Mouse (Mus musculus) limb, embryonic 13.5 days (tissue): ENCODE data around the gene Extl1. TPM values are rescaled to one million over a fixed set of nuclear protein-coding genes. Genes with fewer than 3 reads are reported as not detected.
A peak's percentile ranks its signal among the peaks of the same experiment; 100 is the strongest.

Experiments used
- ATAC-seq: fragments of 200-750 bp; cut with Nextera tagmentation; 2 replicates; pipeline ENCODE4 v1.8.0; 2017; ENCODE audit warnings: low read depth, moderate number of reproducible peaks, moderate TSS enrichment; ENCODE audit not compliant: low FRiP score
- H3K27ac ChIP-seq: fragments of 300-500 bp; sonication (generic); 2 replicates; pipeline ENCODE4 v1.5.1; 2015; ENCODE audit warnings: inconsistent platforms, mild to moderate bottlenecking, moderate library complexity
- H3K27me3 ChIP-seq: fragments of 300-500 bp; sonication (generic); 2 replicates; pipeline ENCODE4 v1.6.1; 2015; ENCODE audit warnings: mild to moderate bottlenecking, inconsistent platforms
- H3K36me3 ChIP-seq: fragments of 300-500 bp; sonication (generic); 2 replicates; pipeline ENCODE4 v1.6.1; 2015; ENCODE audit warnings: inconsistent platforms, mild to moderate bottlenecking, moderate library complexity
- H3K4me1 ChIP-seq: fragments of 300-500 bp; sonication (generic); 2 replicates; pipeline ENCODE4 v1.6.1; 2015; ENCODE audit warnings: inconsistent platforms
- H3K4me2 ChIP-seq: fragments of 300-500 bp; sonication (generic); replicated peaks from 2 replicates; pipeline ENCODE4 v1.6.1; 2015; ENCODE audit warnings: inconsistent platforms, mild to moderate bottlenecking, moderate library complexity
- H3K4me3 ChIP-seq: fragments of 300-500 bp; sonication (generic); 2 replicates; pipeline ENCODE4 v1.5.1; 2015; ENCODE audit warnings: moderate library complexity, mild to moderate bottlenecking, inconsistent platforms
- H3K9ac ChIP-seq: fragments of 300-500 bp; sonication (generic); 2 replicates; pipeline ENCODE4 v1.6.1; 2015; ENCODE audit warnings: mild to moderate bottlenecking, inconsistent platforms
- H3K9me3 ChIP-seq: fragments of 300-500 bp; sonication (generic); 2 replicates; pipeline ENCODE4 v1.6.1; 2016; ENCODE audit warnings: inconsistent platforms
- WGBS: fragments of 180-500 bp; shearing (Covaris S2); methylation state at CpG from one replicate; pipeline ENCODE4 v1.1.7; 2015; 5-methylcytosine and 5-hydroxymethylcytosine counted together
- polyA plus RNA-seq: library from polyadenylated mRNA; unstranded; fragments of >200 nt; fragmentation: Nextera tagmentation; extraction: Ambion mirVana; gene quantifications from 2 replicates; pipeline ENCODE4 v1.2.1, GENCODE M21; 2015

The Extl1 gene
- polyA plus RNA-seq, 1 experiment from 2014 or later = 8.3 TPM

DNA sequence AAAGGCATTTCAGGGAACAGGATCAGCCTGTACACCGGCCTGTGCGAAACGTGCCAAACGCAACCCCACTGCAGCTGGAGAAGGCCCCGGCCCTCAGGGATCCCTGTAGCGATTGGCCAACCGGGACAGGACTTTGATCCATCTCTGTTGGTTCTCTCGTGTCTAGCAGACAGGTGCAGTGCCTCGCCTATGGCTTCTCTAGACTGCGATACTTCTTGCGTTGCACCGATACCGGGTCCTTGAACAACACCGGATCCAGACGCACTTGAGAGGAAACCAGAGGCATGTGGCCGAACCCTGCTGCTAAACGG, 26.2 kb downstream of the Extl1 start:
- Histone ChIP-seq H3K27me3 (peaks cover 16% of the 10 kb centered on the region), H3K27ac (no peak overlapping the region), H3K4me3 (no peak overlapping the region), H3K9ac (no peak overlapping the region), H3K36me3 (no peaks in the 10 kb centered on the region), H3K9me3 (no peaks in the 10 kb centered on the region), H3K4me1 (peaks cover 32% of the 10 kb centered on the region), H3K4me2 (0 out of 2 replicates have a peak overlapping the region, but pooled peaks have one; percentile 45)
- no peak for ATAC-seq
- 36% methylated on average over 17 of the region's 17 CpGs for WGBS

DNA sequence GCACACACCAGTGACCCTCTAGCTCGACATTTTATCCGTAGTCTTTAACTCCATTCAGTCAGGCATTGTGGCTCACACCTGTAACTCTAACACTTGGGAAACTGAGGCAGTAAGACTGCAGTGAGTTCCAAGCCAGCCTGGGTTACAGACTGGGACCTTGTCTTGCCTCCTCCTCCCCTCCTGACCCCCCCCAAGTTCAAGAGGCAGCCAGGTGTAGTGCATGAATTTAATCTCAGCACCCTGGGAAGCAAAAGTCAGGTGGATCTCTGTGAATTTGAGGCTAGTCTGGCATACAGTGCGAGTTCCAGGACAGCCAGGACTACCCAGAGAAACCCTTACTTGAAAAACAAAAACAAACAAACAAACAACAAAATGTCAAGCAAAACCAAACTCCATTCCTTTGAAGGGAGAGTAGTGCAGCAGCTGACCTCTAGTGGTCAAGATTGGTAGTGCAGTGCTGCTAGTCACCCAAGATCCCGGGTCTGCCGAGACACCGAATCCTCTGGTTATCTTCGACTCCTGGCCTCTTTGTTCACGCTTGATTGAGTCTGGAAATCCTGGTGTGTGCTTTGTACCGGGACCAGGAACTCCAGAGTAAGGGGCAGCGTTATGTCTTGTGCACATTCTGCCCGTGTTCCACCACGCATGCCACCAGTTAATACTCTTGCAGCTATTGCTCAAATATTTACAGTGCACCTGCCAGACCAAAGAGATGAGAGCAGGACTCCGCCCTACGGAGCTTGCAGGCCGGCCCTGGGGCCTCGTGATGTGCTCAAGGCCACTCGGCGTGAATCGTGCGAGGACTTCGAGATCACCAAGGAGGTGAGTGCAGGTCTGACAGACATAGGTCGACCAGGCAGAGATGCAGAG, 26.8 kb downstream of the Extl1 start:
- WGBS = 19% methylated on average over 22 of the region's 22 CpGs
- peaks cover 33% of the 10 kb centered on the region for H3K4me1 ChIP-seq
- H3K27ac ChIP-seq = no peak overlapping the region
- peaks cover 16% of the 10 kb centered on the region for H3K27me3 ChIP-seq
- no peak overlapping the region for H3K4me3 ChIP-seq
- no peaks in the 10 kb centered on the region for H3K9me3 ChIP-seq
- no peak overlapping the region for H3K9ac ChIP-seq
- peak overlapping the region; percentile 45 for H3K4me2 ChIP-seq
- no peak for ATAC-seq
- H3K36me3 ChIP-seq = no peaks in the 10 kb centered on the region

DNA sequence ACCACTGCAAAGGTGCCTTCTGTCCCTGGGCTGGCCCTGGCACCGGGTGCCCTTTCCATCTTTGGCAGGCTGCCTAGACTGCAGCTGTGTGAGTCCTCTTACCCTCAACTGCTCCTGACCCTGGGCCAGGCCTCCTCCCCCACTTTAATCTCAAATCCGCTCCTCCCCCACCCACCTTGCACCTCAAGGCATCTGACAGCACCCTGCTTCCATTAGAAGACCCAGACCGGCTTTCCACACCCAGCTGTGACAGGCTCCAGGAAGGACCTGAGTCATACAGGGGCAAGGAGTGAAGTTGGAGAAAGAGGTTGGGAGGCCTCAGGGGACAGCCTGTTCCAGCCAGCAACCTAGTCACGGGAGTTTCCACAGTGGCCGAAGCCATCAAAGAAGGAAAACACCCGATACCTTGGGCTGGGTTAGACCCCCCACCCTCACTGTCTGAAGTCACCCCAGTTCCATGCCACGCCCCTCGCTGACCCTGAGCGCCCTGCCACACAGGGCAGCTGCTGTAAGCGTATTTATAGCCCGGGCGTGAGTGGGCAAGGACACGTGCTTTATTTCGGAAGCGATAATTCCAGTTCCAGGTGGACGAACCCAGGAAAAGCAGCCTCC, 27.7 kb downstream of the Extl1 start:
- peaks cover 31% of the 10 kb centered on the region for H3K4me1 ChIP-seq
- no peaks in the 10 kb centered on the region for H3K36me3 ChIP-seq
- no peak overlapping the region for H3K9ac ChIP-seq
- H3K9me3 ChIP-seq = no peaks in the 10 kb centered on the region
- H3K27me3 ChIP-seq = peaks cover 16% of the 10 kb centered on the region
- H3K4me3 ChIP-seq = no peak overlapping the region
- no peak overlapping the region for H3K4me2 ChIP-seq
- H3K27ac ChIP-seq = no peak overlapping the region
- WGBS = 33% methylated on average over 16 of the region's 16 CpGs
- 0 out of 2 replicates have a peak, but pooled peaks have one; percentile 34 for ATAC-seq

DNA sequence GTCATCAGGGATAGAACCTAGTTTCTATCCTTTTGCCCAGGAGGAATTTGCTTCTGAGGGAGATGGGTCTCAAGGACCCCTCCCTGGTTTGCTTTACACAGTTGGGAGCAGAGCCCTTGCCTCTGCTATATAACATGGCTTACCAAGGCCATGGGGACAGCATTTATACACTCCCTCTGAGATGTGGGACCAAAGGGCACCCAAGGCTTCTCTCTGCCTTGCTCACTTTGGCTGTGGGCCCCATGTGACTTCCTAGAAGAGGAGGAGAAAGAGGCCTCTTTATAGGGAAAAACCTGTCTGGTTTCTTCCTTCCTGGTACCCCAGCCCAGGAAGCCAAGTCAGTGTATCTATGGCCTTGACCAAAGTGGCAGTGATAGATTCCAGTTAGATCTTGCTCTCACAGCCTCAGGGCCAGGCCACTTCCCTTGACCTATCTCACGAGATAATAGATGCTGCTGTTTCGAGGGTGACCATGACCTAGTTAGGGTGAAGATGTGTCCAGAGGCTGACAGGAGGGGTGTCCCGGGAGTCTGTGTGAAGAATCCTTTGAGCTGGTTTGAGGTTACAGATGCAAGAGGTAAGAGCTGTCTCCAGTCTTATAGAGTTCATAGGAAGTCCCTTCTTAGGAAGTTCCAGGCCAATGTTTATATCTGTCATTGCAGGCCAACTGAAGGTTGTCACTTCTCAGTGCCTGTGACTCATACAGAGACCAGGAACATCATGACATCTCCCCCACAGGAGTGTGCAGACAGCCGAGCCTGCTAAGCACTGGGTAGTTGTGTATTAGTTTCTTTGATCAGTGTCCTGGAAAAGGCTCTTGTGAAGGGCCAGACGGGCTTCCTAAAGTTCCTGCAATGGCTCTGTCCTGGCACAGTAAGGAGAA, 29.9 kb downstream of the Extl1 start:
- H3K9ac ChIP-seq = no peak overlapping the region
- WGBS = 71% methylated on average over 5 of the region's 5 CpGs
- no peak overlapping the region for H3K27ac ChIP-seq
- H3K9me3 ChIP-seq = no peaks in the 10 kb centered on the region
- H3K4me3 ChIP-seq = no peak overlapping the region
- peaks cover 31% of the 10 kb centered on the region for H3K4me1 ChIP-seq
- H3K36me3 ChIP-seq = no peaks in the 10 kb centered on the region
- H3K4me2 ChIP-seq = no peak overlapping the region
- ATAC-seq = no peak
- H3K27me3 ChIP-seq = peaks cover 13% of the 10 kb centered on the region

DNA sequence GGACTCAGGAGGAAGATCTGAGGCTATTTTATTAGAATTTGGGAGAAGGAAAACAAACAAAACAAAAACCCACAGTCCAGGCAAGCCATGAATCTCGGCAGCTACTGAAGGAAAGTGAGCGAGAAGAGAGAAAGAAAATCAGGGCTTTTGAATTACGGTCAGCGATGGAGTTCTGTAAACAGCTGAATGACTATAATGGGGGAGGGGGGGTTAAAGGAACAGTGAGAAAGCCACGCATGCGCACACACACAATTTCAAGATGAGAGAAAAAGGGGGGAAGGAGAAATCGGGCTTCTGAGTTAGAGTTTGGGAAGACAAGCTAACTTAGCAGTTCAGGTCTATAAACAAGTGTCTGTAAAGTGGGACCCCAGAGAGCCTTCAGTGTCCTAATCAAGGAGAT, 30.7 kb downstream of the Extl1 start:
- WGBS = 66% methylated on average over 7 of the region's 7 CpGs
- no peak for ATAC-seq
- Histone ChIP-seq H3K9ac (no peak overlapping the region), H3K4me3 (no peak overlapping the region), H3K36me3 (no peaks in the 10 kb centered on the region), H3K27ac (no peak overlapping the region), H3K9me3 (no peaks in the 10 kb centered on the region), H3K27me3 (peaks cover 10% of the 10 kb centered on the region), H3K4me1 (peaks cover 31% of the 10 kb centered on the region), H3K4me2 (no peak overlapping the region)

DNA sequence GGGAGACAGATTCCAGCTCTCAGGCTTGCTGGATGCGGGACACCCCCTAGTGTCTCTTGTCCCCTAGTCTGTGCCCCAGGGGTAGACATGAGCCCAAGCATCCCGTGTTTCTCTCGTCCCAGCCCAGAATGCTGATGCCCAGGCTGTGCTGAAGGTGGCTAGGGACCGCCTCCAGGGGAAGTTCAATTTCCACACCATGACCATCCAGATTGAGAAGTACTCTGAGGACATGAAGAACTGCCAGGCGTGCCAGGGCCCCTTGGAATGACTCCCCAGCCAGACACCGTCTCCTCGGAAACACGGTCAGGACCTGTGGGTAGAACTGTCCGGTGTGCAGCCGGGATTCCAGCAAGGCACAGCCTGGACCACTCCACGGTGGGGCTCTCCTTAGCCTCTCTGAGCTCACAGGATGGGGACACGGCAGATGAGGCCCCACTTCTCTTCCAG, 31.4 kb downstream of the Extl1 start:
- Histone ChIP-seq H3K9ac (no peak overlapping the region), H3K4me1 (peaks cover 30% of the 10 kb centered on the region), H3K4me2 (no peak overlapping the region), H3K4me3 (no peak overlapping the region), H3K27ac (no peak overlapping the region), H3K36me3 (no peaks in the 10 kb centered on the region), H3K27me3 (peaks cover 6% of the 10 kb centered on the region), H3K9me3 (no peaks in the 10 kb centered on the region)
- 72% methylated on average over 12 of the region's 12 CpGs for WGBS
- ATAC-seq = no peak

DNA sequence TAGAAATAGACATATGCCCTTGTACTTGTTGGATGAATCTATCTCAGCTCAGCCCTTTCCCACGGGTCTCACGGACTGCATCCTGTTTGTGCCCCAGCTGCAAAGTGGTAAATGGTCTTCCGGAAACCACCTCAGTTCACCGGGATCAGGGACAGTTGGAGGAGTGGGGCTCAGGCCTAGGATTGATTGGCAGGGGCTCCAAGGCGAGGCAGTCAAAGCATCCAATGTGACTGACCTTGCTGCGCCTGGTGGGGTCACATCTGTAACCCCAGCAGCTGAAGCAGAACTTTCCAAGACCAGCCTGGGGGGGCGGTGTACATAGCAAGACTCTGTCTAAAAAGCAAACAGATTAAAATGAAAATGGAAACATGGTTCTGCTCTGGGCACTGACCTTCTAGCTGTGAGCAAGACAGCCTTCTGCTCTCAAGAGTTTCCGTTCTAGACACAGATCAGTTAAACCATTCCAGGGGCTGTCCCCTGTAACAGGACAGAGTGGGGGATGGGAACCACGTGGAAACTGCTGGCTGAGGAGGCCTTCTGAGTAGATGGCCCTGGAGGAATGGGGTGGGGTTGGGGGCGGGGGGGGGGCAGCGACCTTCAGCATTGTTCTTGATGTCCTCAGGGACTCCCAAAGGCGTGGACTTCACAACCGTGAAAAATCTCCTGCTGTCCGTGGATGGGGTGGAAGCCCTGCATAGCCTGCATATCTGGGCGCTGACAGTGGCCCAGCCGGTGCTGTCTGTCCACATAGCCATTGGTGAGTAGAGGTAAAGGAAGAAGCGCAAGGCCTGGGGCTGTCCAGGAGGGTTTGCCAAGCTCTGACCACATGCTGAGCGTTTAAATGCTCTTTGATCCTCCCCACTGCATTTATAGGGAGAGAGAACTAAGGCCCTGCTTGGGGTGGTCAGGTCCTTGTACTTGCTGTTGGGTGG, 32.1 kb downstream of the Extl1 start:
- WGBS = 49% methylated on average over 18 of the region's 18 CpGs
- no peak overlapping the region for H3K4me2 ChIP-seq
- H3K9ac ChIP-seq = no peak overlapping the region
- ATAC-seq = no peak
- H3K9me3 ChIP-seq = no peaks in the 10 kb centered on the region
- H3K36me3 ChIP-seq = no peaks in the 10 kb centered on the region
- H3K4me1 ChIP-seq = peaks cover 24% of the 10 kb centered on the region
- H3K4me3 ChIP-seq = no peak overlapping the region
- peaks cover 9% of the 10 kb centered on the region for H3K27me3 ChIP-seq
- H3K27ac ChIP-seq = no peak overlapping the region

DNA sequence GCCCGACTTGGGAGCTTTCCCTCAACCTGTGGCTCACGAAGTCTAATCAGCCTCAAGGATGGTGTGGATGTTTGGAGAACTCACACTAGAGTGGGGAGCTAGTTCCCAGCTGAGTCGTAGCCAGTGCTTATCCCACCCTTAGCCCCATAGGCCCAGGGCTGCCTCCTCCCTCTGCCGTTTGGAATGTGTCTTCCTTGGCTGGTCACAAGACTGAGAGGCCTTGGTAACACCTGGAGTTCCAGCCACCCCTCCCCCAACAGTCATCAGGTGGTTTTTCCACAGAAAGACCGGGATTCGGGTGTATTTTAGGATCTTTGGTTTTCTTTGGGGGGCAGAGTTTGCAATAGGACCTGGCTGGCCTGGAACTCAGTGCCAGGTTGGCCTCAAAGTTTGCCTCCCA, 33.0 kb downstream of the Extl1 start:
- 85% methylated on average over 6 of the region's 6 CpGs for WGBS
- no peak overlapping the region for H3K27ac ChIP-seq
- peaks cover 14% of the 10 kb centered on the region for H3K4me1 ChIP-seq
- H3K27me3 ChIP-seq = peaks cover 18% of the 10 kb centered on the region
- H3K9ac ChIP-seq = no peak overlapping the region
- H3K4me3 ChIP-seq = no peak overlapping the region
- no peak for ATAC-seq
- no peak overlapping the region for H3K4me2 ChIP-seq
- H3K36me3 ChIP-seq = no peaks in the 10 kb centered on the region
- H3K9me3 ChIP-seq = no peaks in the 10 kb centered on the region

DNA sequence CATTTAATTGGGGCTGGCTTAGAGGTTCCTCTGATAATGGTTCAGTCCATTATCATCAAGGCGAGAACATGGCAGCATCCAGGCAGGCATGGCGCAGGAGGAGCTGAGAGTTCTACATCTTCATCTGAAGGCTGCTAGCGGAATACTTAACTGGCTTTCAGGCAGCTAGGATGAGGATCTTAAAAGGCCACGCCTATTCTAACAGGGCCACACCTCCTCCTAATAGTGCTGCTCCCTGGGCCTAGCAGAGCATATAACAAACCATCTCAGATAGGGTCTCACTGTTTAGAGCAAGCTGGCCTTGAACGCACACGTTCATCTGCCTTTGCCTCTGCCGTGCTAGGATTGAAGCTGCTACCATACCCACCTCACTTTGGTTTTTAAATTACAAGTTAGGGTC, 33.8 kb downstream of the Extl1 start:
- Histone ChIP-seq H3K9me3 (no peaks in the 10 kb centered on the region), H3K4me1 (peaks cover 13% of the 10 kb centered on the region), H3K9ac (no peak overlapping the region), H3K36me3 (no peaks in the 10 kb centered on the region), H3K4me3 (no peak overlapping the region), H3K27ac (no peak overlapping the region), H3K27me3 (peaks cover 26% of the 10 kb centered on the region), H3K4me2 (no peak overlapping the region)
- ATAC-seq = no peak
- WGBS = 88% methylated on average over 7 of the region's 7 CpGs

DNA sequence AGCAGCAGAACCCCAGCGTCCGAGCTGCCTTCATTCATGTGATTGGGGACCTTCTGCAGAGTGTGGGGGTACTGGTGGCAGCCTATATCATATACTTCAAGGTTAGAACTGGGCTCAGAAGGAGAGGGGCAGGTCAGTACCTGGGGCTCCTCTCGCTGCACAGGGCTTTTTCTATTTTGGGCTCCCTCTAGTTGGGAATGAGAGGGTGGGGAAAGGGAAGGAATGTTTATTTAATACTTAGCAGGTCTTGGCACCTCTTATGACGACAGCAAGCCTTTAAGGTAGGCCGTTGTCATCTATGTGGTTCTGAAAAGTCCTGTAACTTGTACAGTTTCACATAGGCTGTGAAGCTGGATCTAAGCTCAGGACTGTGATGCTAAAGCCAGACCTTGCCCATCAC, 35.1 kb downstream of the Extl1 start:
- ATAC-seq = no peak
- Histone ChIP-seq H3K36me3 (no peaks in the 10 kb centered on the region), H3K4me1 (peaks cover 17% of the 10 kb centered on the region), H3K4me3 (no peak overlapping the region), H3K9me3 (no peaks in the 10 kb centered on the region), H3K27ac (no peak overlapping the region), H3K4me2 (no peak overlapping the region), H3K9ac (no peak overlapping the region), H3K27me3 (peaks cover 39% of the 10 kb centered on the region)
- WGBS = 81% methylated on average over 5 of the region's 5 CpGs

DNA sequence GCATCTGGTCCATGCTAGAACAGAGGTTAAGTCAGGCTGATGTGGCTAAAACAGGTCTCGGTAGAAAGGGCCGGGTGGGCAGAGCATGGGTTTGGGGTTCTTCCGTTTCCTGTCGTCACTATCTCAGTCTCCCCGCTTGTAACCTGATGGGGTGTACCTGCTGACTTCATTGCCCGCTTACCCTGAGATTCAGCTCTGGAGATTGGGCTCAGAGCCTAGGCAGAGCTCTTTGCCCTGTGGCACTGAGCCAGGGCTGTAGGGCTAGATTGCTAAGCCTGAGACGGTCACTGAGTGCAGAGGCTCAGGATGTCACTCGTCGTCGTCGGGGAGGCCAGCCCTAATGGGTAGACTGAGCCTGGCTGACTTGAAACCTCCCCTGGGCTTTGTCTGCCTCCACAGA, 35.6 kb downstream of the Extl1 start:
- WGBS = 71% methylated on average over 11 of the region's 11 CpGs

More for the DNA sequence above, 35.6 kb downstream of the Extl1 start:
- no peaks in the 10 kb centered on the region for H3K36me3 ChIP-seq
- no peak for ATAC-seq
- H3K27ac ChIP-seq = no peak overlapping the region
- H3K4me2 ChIP-seq = no peak overlapping the region
- H3K27me3 ChIP-seq = peaks cover 44% of the 10 kb centered on the region
- H3K9ac ChIP-seq = no peak overlapping the region
- peaks cover 22% of the 10 kb centered on the region for H3K4me1 ChIP-seq
- no peaks in the 10 kb centered on the region for H3K9me3 ChIP-seq
- no peak overlapping the region for H3K4me3 ChIP-seq
